Mouse (Mus musculus) megakaryocyte-erythroid progenitor cell, adult 5-6 weeks (primary cell): Measurements from ENCODE around the gene Il18. TPM values are rescaled to one million over a fixed set of nuclear protein-coding genes. Genes with fewer than 3 reads are reported as not detected.
"Not testable (repeated sequence)": the region's sequence is repeated elsewhere in the genome, so short reads cannot be mapped to it uniquely, and the experiment has no call there.

Source experiments
- ATAC-seq: replicated peaks from 2 replicates; pipeline ENCODE4 v1.8.0; 2016; ENCODE audit warnings: mild to moderate bottlenecking, inconsistent platforms; ENCODE audit not compliant: severe bottlenecking, poor library complexity, low FRiP score, low TSS enrichment
- total RNA-seq, 2 experiments: library from RNA; stranded (forward) in 1 of 2; stranded (reverse) in 1 of 2; fragments of 200-1000, 215-1000 nt in 1 of 2; fragments of >200 nt in 1 of 2; fragmentation: Nextera tagmentation in 1 of 2; gene quantifications; 2 replicates each; pipeline ENCODE4 v1.2.3; 2014 to 2017

Il18 gene
- total RNA-seq, 2 experiments from 2014 or later, result not detected

DNA sequence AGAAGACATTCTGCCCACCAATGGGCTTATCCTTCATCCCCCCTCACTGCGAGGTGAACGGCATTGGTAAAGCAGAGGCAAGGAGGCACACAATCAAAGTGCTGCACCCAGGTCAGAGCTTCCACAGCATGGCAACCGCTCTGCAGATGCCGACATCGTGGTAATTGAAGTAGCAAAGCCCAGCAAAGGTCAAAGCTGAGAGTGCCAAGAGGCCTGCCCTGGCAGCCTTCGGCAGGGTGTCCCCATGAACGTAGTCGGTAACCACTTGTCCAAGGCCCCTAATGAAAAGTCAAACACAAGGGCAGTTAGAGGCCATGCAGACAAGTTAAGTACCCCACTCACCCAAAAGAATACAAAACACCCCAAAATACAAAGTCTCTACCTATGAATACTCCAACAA, 42.3 kb downstream of the Il18 start:
- ATAC-seq, result no peak

DNA sequence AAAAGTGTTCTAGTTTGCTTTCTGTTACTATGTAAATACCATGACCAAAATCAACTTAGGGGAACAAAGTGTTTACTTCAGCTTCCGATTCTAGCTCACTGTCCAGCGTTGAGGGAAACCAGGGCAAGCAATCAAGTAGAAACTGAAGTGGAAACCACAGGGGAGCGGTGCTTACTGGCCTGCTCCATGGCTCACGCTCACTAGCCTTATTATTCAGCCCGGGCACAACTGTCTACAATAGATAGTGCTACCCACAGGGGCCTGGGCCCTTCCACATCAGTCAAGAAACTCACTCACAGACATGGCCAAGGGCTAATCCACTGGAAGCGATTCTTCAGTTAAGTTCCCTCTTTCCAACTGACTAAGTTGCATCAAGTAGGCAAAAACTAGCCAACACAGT, 46.9 kb downstream of the Il18 start:
- peak; percentile 72 for ATAC-seq

DNA sequence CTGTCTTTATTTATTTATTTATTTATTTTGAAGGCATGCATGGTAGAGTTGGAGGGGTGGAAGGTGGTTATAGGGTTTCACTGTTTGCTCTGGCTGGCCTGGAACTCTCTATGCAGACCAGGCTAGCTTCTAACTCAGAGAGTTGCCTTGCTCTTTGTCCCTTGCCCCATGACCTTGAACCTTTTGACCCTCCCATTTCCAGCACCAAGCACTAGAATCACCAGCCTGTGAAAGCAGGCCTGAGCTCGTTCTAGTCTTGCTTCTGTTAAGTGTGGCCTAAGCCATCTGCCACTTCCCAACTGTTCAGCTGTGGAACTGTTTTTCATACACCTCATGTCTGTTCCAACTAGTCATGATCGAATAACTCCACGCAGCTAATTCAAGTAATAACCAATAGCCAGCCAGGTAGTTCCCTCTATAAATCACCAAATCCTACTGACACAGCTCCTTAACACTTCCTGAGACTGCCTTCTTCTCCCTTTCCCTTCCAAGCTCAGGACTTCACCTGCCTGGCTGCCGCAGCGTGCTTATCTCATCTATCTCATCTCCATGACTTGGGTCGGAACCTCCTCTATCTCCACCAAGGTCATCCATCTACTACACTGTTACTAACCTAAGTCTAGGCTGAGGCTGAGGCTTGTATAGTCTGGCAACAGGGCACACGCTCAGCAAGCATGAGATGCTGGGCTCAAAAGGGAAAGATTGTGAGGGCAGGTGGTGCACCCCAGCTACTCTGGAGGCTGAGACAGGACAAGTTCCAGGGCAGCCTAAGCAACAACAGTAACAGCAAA, 47.6 kb downstream of the Il18 start:
- no peak for ATAC-seq

DNA sequence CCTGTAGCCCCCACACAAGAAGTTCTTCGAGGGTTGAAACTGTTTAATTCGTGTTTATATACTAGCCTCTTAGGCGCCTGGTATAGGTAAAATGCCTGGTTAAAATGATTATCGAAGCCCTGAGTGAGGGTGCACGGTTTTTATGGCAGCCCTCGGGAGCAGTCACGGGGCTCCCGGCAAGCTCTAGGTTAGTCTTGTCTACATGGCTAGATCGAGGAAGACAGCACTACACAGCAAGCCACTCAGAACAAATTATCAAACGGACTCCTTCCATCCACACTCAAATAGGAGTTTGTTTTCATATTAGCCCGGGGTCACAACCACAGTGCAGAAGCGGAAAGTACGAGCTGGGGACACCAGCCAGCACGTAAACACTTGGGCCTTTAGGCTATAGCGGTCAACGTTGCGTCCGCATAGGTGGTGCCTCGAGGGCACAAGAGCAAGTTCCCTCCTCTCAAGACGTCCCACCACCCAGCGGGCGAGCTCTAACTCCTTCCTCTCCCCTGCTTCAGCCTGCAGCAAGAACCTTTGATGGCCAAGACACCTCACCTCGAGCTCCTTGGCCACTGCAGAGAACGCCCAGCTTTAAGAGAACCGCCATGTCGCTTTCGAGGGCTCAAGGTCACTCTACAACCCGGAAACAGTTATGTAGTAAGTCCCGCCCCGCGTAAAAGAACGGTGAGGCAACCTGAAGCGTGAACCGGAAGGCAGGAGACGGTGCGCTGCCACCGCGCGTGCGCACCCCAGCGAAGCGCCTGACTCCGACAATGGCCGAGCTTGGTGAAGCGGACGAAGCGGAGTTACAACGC, 48.8 kb downstream of the Il18 start, which contains the start of the genes Sdhd and Timm8b:
Gene Sdhd (minus strand): TSS at position 624 of the 809 bp plus-strand sequence.
Gene Timm8b (plus strand): TSS at position 722 of the 809 bp plus-strand sequence.
- ATAC-seq, result peak; percentile 89

DNA sequence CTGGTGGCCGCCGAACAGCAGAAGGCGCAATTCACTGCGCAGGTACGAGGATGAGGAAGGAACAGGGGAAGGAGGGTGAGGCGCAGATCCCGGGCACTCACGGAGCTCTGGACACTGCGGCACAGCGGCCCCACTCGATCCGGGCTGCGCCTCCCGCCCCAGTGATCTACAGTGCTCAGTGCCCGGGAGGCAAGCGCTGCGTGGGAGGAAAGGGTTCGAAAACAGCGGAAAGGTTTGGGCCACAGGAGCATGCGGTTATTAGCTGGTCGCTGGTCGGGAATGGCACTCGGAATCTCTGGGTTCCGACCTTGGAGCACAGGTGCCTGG, 49.3 kb downstream of the Il18 start:
- ATAC-seq, result peak; percentile 58; the same call in 1 of the 2 replicates

DNA sequence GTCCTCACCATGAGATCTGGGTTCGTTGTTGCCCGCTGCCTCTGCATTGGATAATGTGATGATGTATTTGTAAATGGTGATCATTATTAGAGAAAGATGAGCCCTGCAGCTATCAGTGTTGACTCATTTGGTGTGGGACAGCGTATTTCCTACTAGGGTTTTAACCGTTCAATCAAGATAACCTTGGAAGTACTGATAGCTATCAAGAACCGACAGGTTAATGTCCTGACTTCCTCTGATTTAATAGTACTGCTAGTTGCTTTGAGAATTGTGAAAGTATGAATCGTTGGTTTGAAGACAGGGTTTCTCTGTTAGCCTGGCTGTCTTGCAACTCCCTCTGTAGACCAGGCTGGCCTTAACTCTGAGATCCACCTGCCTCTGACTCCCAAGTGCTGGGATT, 49.7 kb downstream of the Il18 start:
- 0 out of 2 replicates have a peak, but pooled peaks have one; percentile 0 for ATAC-seq

DNA sequence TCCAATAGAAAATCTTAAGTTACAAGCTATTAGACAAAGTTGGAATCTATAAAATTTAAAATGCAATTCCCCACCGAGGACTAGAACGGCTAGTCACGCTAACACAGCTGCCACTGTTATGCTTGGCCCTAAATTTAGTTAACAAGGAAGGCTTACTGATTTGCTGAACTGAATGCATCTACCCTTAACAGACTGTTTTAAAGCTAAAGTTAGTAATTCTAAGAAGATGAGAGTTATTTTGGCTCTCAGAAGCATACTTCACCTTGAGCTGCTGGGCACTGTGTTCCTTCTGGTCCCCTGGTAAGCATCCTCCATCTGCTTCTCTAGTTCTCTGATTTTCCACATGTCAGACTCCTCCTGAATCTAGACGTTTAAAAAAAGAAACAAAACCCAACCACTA, 57.5 kb downstream of the Il18 start:
- no peak for ATAC-seq

DNA sequence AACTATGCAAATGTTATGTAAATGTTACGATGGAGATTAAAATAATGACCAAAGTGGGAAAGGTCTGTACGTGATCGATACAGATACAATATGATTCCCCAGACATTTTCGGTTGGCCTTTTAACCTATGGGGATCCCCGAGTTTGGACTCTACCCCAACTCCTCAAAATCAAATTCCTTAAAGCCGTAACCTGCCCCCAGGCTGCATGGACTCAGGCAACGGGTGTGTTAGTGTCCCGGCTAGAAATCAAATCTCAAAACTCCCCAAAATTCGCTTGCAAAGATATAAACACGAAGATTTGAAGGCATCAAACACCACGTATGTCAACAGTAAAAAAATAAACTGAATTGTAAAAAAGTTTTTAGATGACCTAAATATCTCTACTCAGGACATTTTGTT, 61.5 kb downstream of the Il18 start:
- ATAC-seq, result no peak

DNA sequence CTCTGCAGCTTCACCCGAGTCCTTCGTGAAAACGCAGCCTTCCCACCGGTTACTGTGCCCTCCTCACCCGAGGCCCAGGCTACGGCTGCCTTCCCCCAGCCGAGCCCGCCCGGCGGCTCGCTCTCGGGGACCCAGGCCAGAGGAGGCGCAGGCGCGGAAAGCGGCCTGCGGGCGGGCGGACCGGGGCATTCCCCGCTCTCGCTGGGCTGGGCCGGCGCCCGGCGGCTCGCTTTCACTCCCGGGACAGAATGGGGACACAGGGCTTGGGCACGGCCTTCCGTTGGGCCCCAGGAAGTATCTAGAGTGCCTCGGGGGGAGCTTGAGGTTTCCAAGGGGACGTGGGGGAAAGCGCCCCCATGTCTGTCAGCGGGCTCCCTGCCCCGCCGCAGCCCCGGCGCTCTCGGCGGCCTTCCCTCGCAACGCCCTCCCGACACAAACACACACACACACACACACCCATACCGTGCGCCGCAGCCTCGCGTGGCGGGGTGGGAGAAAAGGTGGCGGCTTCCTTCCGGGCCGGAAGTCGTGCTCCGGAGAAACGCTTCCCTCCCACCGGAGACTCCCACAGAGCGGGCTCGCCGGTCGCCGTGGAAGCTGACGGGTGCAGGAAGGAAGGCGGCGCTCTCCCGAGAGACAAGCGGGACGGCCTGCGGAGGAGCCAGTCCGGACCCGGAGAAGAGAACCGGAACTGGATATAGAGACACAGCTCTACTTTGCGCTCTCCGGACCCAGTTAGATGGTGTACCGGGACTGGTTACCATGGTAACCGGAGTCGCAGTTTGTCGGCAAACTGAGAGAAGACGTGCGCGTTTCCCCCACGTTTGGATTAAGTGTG, 62.4 kb downstream of the Il18 start, which contains the start of the genes Pih1d2 and Nkapd1:
Gene Pih1d2 (plus strand): TSS at position 556 of the 838 bp plus-strand sequence.
Gene Nkapd1 (minus strand): TSS at position 699 of the 838 bp plus-strand sequence.
- ATAC-seq, result peak; percentile 92

DNA sequence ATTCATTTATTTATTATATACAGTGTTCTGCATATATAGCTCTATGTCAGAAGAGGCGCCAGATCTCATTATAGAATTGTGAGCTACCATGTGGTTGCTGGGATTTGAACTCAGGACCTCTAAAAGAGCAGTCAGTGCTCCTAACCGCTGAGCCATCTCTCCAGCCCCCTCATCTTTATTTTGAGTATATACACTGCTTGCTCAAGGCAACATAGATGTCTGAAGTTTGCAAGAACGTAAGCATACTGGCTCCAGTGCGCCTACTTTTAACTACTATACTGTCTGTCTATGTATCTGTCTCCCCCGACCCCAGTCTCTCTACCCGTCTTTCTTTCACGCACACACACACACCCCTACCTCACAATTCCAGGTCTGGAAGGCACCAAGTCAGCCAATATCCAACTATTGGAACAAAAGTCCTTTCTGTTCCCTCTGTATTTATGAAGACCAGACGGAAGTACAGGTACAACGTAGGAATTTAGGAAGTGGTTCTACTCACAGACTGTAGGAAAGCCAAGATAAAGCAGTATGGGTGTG, 63.2 kb downstream of the Il18 start:
- no peak for ATAC-seq

DNA sequence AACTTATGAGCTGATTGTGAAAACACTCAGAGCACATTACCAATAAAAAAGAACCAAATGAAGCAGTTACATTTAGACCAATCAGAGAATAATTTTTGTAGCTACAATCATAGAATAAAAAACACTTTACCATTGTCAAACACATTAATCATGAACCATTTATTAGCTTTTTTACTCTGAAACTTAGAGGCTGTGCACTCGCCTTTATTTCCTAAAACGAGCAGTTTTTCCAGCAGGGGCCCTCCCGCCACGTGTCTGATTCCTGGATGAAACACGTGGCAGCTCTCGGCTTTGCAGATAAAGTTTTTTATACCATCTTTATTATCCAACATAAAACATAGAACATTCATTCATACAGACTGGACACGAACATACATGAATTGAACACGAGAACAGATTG, 76.3 kb downstream of the Il18 start:
- ATAC-seq, result not testable (repeated sequence)

Other genes with a start within 250 kb of the Il18 start
- 473 and 492 TPM in 2 replicates for gene Rpl10-ps3, start 209.9 kb upstream of the Il18 start, total RNA-seq (2014; fragmentation: Nextera tagmentation)
- gene Rpl10-ps3, start 209.9 kb upstream of the Il18 start, total RNA-seq (2017), result 197 and 284 TPM in 2 replicates
- gene Plet1, start 60.3 kb upstream of the Il18 start, total RNA-seq (2014; fragmentation: Nextera tagmentation), result not detected in 2 replicates
- gene Plet1, start 60.3 kb upstream of the Il18 start, total RNA-seq (2017), result not detected in 2 replicates
- 76.0 and 81.6 TPM in 2 replicates for gene Pts, start 26.1 kb upstream of the Il18 start, total RNA-seq (2014; fragmentation: Nextera tagmentation)
- 45.2 and 74.2 TPM in 2 replicates for gene Pts, start 26.1 kb upstream of the Il18 start, total RNA-seq (2017)
- 0.20 TPM in 1 of 2 replicates, not detected in the other for gene Bco2, start 354 bp downstream of the Il18 start, total RNA-seq (2014; fragmentation: Nextera tagmentation)
- 0.50 and 0.89 TPM in 2 replicates for gene Bco2, start 354 bp downstream of the Il18 start, total RNA-seq (2017)
- not detected in 2 replicates for gene Tex12, start 6.5 kb downstream of the Il18 start, total RNA-seq (2014; fragmentation: Nextera tagmentation)
- gene Tex12, start 6.5 kb downstream of the Il18 start, total RNA-seq (2017), result not detected in 2 replicates
- gene Sdhd, start 49.0 kb downstream of the Il18 start, total RNA-seq (2014; fragmentation: Nextera tagmentation), result 254 and 275 TPM in 2 replicates
- gene Sdhd, start 49.0 kb downstream of the Il18 start, total RNA-seq (2017), result 241 and 307 TPM in 2 replicates
- gene Timm8b, start 49.1 kb downstream of the Il18 start, total RNA-seq (2014; fragmentation: Nextera tagmentation), result 176 and 190 TPM in 2 replicates
- gene Timm8b, start 49.1 kb downstream of the Il18 start, total RNA-seq (2017), result 253 and 291 TPM in 2 replicates
- 3.5 and 3.8 TPM in 2 replicates for gene Pih1d2, start 62.5 kb downstream of the Il18 start, total RNA-seq (2014; fragmentation: Nextera tagmentation)
- 10.4 TPM in 1 of 2 replicates, not detected in the other for gene Pih1d2, start 62.5 kb downstream of the Il18 start, total RNA-seq (2017)
- gene Nkapd1, start 62.6 kb downstream of the Il18 start, total RNA-seq (2014; fragmentation: Nextera tagmentation), result 21.6 and 27.6 TPM in 2 replicates
- gene Nkapd1, start 62.6 kb downstream of the Il18 start, total RNA-seq (2017), result 46.2 and 51.8 TPM in 2 replicates
- gene Dlat, start 105.0 kb downstream of the Il18 start, total RNA-seq (2014; fragmentation: Nextera tagmentation), result 41.0 and 51.5 TPM in 2 replicates
- gene Dlat, start 105.0 kb downstream of the Il18 start, total RNA-seq (2017), result 52.4 and 68.9 TPM in 2 replicates
- gene Dixdc1, start 184.7 kb downstream of the Il18 start, total RNA-seq (2014; fragmentation: Nextera tagmentation), result not detected in 2 replicates
- gene Dixdc1, start 184.7 kb downstream of the Il18 start, total RNA-seq (2017), result not detected in 2 replicates
- not detected in 2 replicates for gene 2310030G06Rik, start 191.7 kb downstream of the Il18 start, total RNA-seq (2014; fragmentation: Nextera tagmentation)
- not detected in 2 replicates for gene 2310030G06Rik, start 191.7 kb downstream of the Il18 start, total RNA-seq (2017)
- not detected in 2 replicates for gene Cryab, start 196.5 kb downstream of the Il18 start, total RNA-seq (2014; fragmentation: Nextera tagmentation)
- gene Cryab, start 196.5 kb downstream of the Il18 start, total RNA-seq (2017), result not detected in 2 replicates
- gene Hspb2, start 197.5 kb downstream of the Il18 start, total RNA-seq (2014; fragmentation: Nextera tagmentation), result not detected in 2 replicates
- not detected in 2 replicates for gene Hspb2, start 197.5 kb downstream of the Il18 start, total RNA-seq (2017)
- 12.7 and 21.0 TPM in 2 replicates for gene Fdxacb1, start 213.4 kb downstream of the Il18 start, total RNA-seq (2014; fragmentation: Nextera tagmentation)
- gene Fdxacb1, start 213.4 kb downstream of the Il18 start, total RNA-seq (2017), result 10.5 and 10.8 TPM in 2 replicates
- 25.0 and 36.0 TPM in 2 replicates for gene Alg9, start 220.2 kb downstream of the Il18 start, total RNA-seq (2014; fragmentation: Nextera tagmentation)
- gene Alg9, start 220.2 kb downstream of the Il18 start, total RNA-seq (2017), result 19.5 and 24.5 TPM in 2 replicates
- 11.8 and 30.5 TPM in 2 replicates for gene 1110032A03Rik, start 220.7 kb downstream of the Il18 start, total RNA-seq (2014; fragmentation: Nextera tagmentation)
- gene 1110032A03Rik, start 220.7 kb downstream of the Il18 start, total RNA-seq (2017), result 19.4 and 26.2 TPM in 2 replicates